Mouse (Mus musculus) MEL (cell line): ENCODE measurements around the gene Cd274. TPM values are rescaled to one million over a fixed set of nuclear protein-coding genes. Genes with fewer than 3 reads are reported as not detected.

Source experiments
- DNase-seq: peaks from one replicate; pipeline ENCODE4 v3.0.0; 2011; ENCODE audit warnings: low read depth, low spot score
- H3K27ac ChIP-seq: 2 replicates; pipeline ENCODE4 v1.5.1; 2012; ENCODE audit warnings: low read depth, mild to moderate bottlenecking, control low read depth, low read length, moderate library complexity; ENCODE audit not compliant: control insufficient read depth
- H3K27me3 ChIP-seq, 2 experiments: fragments of 150-350 bp in 1 of 2; sonication (generic) in 1 of 2; 2 replicates each; pipeline ENCODE4 v1.6.1; 2012; ENCODE audit warnings: low read length in 2 of 2, mild to moderate bottlenecking in 2 of 2, improper control_type of control experiment in 1 of 2, moderate library complexity in 1 of 2; ENCODE audit not compliant: insufficient read depth in 2 of 2, control insufficient read depth in 1 of 2
- H3K36me3 ChIP-seq, 2 experiments: 2 replicates each; pipeline ENCODE4 v1.6.1; 2012 to 2014; ENCODE audit warnings: low read length in 2 of 2, improper control_type of control experiment in 1 of 2, inconsistent platforms in 1 of 2, mild to moderate bottlenecking in 1 of 2; ENCODE audit not compliant: insufficient read depth in 2 of 2, control insufficient read depth in 1 of 2
- H3K4me1 ChIP-seq, 2 experiments: fragments of 150-350 bp in 1 of 2; sonication (generic) in 1 of 2; 2 replicates each; pipeline ENCODE4 v1.6.1; 2012; ENCODE audit warnings: low read length in 2 of 2, improper control_type of control experiment in 1 of 2, mild to moderate bottlenecking in 1 of 2; ENCODE audit not compliant: insufficient read depth in 2 of 2, control insufficient read depth in 1 of 2
- H3K4me3 ChIP-seq, 2 experiments: fragments of 150-350 bp in 1 of 2; sonication (generic) in 1 of 2; 2 replicates each; pipeline ENCODE4 v1.5.1; 2012; ENCODE audit warnings: low read depth in 2 of 2, low read length in 2 of 2, mild to moderate bottlenecking in 2 of 2, moderate library complexity in 2 of 2, control low read depth in 1 of 2, improper control_type of control experiment in 1 of 2; ENCODE audit not compliant: control insufficient read depth in 1 of 2, insufficient read depth in 1 of 2
- H3K79me2 ChIP-seq: 2 replicates; pipeline ENCODE4 v1.6.1; 2012; ENCODE audit warnings: mild to moderate bottlenecking, low read length, moderate library complexity; ENCODE audit not compliant: control insufficient read depth, poor library complexity, insufficient read depth
- H3K9ac ChIP-seq: 2 replicates; pipeline ENCODE4 v1.6.1; 2012; ENCODE audit warnings: low read depth, mild to moderate bottlenecking, control low read depth, low read length, moderate library complexity; ENCODE audit not compliant: control insufficient read depth, poor library complexity, severe bottlenecking
- H3K9me3 ChIP-seq: fragments of 150-350 bp; sonication (generic); replicated peaks from 2 replicates; pipeline ENCODE4 v1.6.1; 2012; ENCODE audit warnings: mild to moderate bottlenecking, low read length, improper control_type of control experiment, moderate library complexity; ENCODE audit not compliant: insufficient read depth
- CHD1 ChIP-seq: IDR thresholded peaks from 2 replicates; pipeline ENCODE4 v1.6.1; 2012; ENCODE audit warnings: low read depth, mild to moderate bottlenecking, inconsistent platforms, low read length, improper control_type of control experiment
- CHD2 ChIP-seq: IDR thresholded peaks from 2 replicates; pipeline ENCODE4 v1.6.1; 2011; ENCODE audit warnings: low read length, improper control_type of control experiment
- ETS1 ChIP-seq: IDR thresholded peaks from 2 replicates; pipeline ENCODE4 v1.6.1; 2012; ENCODE audit warnings: low read depth, mild to moderate bottlenecking, inconsistent platforms, low read length, improper control_type of control experiment, moderate library complexity
- GABPA ChIP-seq: IDR thresholded peaks from 2 replicates; pipeline ENCODE4 v1.6.1; 2012; ENCODE audit warnings: low read depth, mild to moderate bottlenecking, inconsistent platforms, low read length, improper control_type of control experiment, moderate library complexity
- KAT2A ChIP-seq: conservative IDR thresholded peaks from 2 replicates; pipeline ENCODE4 v1.6.1; 2012; ENCODE audit warnings: low read depth, low read length, improper control_type of control experiment, inconsistent platforms
- MAX ChIP-seq: IDR thresholded peaks from 2 replicates; pipeline ENCODE4 v1.6.1; 2011; ENCODE audit warnings: low read length, improper control_type of control experiment
- MAZ ChIP-seq: IDR thresholded peaks from 2 replicates; pipeline ENCODE4 v1.6.1; 2012; ENCODE audit warnings: low read depth, mild to moderate bottlenecking, inconsistent platforms, low read length, improper control_type of control experiment
- MXI1 ChIP-seq: IDR thresholded peaks from 2 replicates; pipeline ENCODE4 v1.6.1; 2011; ENCODE audit warnings: mild to moderate bottlenecking, low read depth, low read length, improper control_type of control experiment
- MYC ChIP-seq: IDR thresholded peaks from 2 replicates; pipeline ENCODE4 v1.6.1; 2011; ENCODE audit warnings: low read depth, mild to moderate bottlenecking, low read length, improper control_type of control experiment, moderate library complexity
- POLR2AphosphoS5 ChIP-seq: IDR thresholded peaks from 2 replicates; pipeline ENCODE4 v1.6.1; 2012; ENCODE audit warnings: low read depth, borderline replicate concordance, mild to moderate bottlenecking, inconsistent platforms, low read length, moderate library complexity, mixed read lengths
- RCOR1 ChIP-seq: IDR thresholded peaks from 2 replicates; pipeline ENCODE4 v1.6.1; 2012; ENCODE audit warnings: low read depth, mild to moderate bottlenecking, inconsistent platforms, low read length, improper control_type of control experiment
- SIN3A ChIP-seq: IDR thresholded peaks from 2 replicates; pipeline ENCODE4 v1.6.1; 2012; ENCODE audit warnings: low read length, improper control_type of control experiment, inconsistent platforms
- TBP ChIP-seq: IDR thresholded peaks from 2 replicates; pipeline ENCODE4 v1.8.0; 2011; ENCODE audit warnings: low read depth, low read length, improper control_type of control experiment
- TCF12 ChIP-seq: IDR thresholded peaks from 2 replicates; pipeline ENCODE4 v1.6.1; 2014; ENCODE audit warnings: low read depth, mild to moderate bottlenecking, inconsistent platforms, low read length, improper control_type of control experiment, moderate library complexity
- UBTF ChIP-seq: IDR thresholded peaks from 2 replicates; pipeline ENCODE4 v1.6.1; 2012; ENCODE audit warnings: low read depth, mild to moderate bottlenecking, inconsistent platforms, low read length, improper control_type of control experiment, moderate library complexity, borderline replicate concordance; ENCODE audit not compliant: insufficient read depth
- ZKSCAN1 ChIP-seq: IDR thresholded peaks from 2 replicates; pipeline ENCODE4 v1.6.1; 2012; ENCODE audit warnings: low read depth, mild to moderate bottlenecking, inconsistent platforms, low read length, improper control_type of control experiment, moderate library complexity
- ZNF384 ChIP-seq: IDR thresholded peaks from 2 replicates; pipeline ENCODE4 v1.6.1; 2012; ENCODE audit warnings: low read depth, mild to moderate bottlenecking, inconsistent platforms, low read length, improper control_type of control experiment
- polyA plus RNA-seq, 2 experiments: library from polyadenylated mRNA; stranded (reverse) in 1 of 2; unstranded in 1 of 2; fragments of >175 nt in 1 of 2; fragments of >200 nt in 1 of 2; gene quantifications; 2 replicates each; pipeline versions ENCODE4 v1.2.1 to v1.2.4; 2012; ENCODE audit warnings: low replicate concordance in 2 of 2, low read depth in 1 of 2; ENCODE audit not compliant: insufficient read length in 2 of 2, insufficient read depth in 1 of 2, missing spikeins in 1 of 2
- total RNA-seq: library from RNA; depleted of rRNA; stranded (reverse); fragments of 300-350 nt; gene quantifications from 2 replicates; pipeline ENCODE4 v1.2.3, GENCODE M21; 2012

Cd274 gene
- total and polyA plus RNA-seq, 3 experiments: 3.1 to 5.0 TPM; not detected in 1

DNA sequence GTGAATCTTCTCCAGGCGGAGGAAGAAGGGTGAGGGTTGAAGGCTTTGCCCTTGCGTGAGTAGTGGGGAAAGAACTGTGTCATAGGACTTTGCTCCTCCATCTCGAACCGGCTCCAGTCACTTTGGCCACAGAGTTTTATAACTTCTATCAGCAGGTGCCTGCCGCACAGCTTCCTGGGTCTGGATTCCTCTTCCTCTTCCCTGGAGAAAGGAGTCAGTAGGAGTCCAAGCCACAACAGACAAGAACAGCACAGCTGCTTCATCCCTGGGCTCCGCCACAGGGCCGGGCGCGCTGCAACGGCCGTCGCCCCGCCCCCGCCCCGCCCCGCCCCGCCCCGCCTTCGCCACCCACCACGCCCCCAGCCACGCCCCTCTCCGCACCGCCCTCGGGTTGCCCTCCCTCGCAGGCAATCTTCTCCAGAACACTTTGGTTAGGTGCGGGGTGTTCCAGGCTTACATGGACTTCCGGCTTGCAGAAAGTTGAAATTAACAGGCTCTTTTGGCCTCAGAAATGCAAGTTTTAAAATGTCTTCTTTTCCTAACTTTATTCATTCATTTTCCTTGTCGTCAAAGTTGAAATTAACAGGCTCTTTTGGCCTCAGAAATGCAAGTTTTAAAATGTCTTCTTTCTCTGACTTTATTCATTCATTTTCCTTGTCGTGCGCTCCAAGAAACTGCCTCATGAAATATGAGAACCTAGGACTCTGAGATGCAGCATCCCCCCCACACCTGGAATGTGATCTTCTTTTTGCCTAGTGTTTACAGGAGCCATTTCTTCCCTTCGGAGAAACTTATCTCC lies 42.0 kb upstream of the Cd274 start, which contains the start of gene Insl6 (continued):
- no peak for TF ChIP-seq UBTF
- peak; percentile 66 for TF ChIP-seq MAZ
- TF ChIP-seq TBP: peak; percentile 92
- no peak; the same call in 1 of the 2 replicates for TF ChIP-seq KAT2A
- TF ChIP-seq ZKSCAN1: no peak
- TF ChIP-seq CHD2: no peak
- peak; percentile 53 for TF ChIP-seq RCOR1
- TF ChIP-seq ZNF384: peak; percentile 32; the same call in 1 of the 2 replicates
- 0 out of 2 replicates have a peak, but pooled peaks have one; percentile 11 for TF ChIP-seq GABPA
- 0 out of 2 replicates have a peak, but pooled peaks have one; percentile 20 for TF ChIP-seq ETS1

- peak overlapping the region; percentile 67 for H3K9ac ChIP-seq
- peak overlapping the region; percentile 16 for H3K27ac ChIP-seq
- TF ChIP-seq MXI1 (peak; percentile 54; the same call in 1 of the 2 replicates), POLR2AphosphoS5 (no peak), MAX (peak; percentile 76; the same call in 1 of the 2 replicates), TCF12 (no peak), ETS1 (0 out of 2 replicates have a peak, but pooled peaks have one; percentile 11), MYC (peak; percentile 22; the same call in 1 of the 2 replicates)
- peak; percentile 83 for DNase-seq
- H3K9me3 ChIP-seq: no peaks in the 10 kb centered on the region
- peak overlapping the region; percentile 59 to 61 for H3K4me3 ChIP-seq
- H3K27me3 ChIP-seq: peaks cover 3 to 9% of the 10 kb centered on the region in 2 experiments; a peak in 2 of 4 replicates
- peaks cover 6 to 12% of the 10 kb centered on the region in 2 experiments for H3K4me1 ChIP-seq
- H3K36me3 ChIP-seq: peaks cover 0 to 5% of the 10 kb centered on the region in 2 experiments; a peak in 1 of 4 replicates
- H3K79me2 ChIP-seq: no peaks in the 10 kb centered on the region
Observed at GRCm38 (mm10) chr19:29325852-29326180, 41.4 kb upstream of the Cd274 start.

DNA sequence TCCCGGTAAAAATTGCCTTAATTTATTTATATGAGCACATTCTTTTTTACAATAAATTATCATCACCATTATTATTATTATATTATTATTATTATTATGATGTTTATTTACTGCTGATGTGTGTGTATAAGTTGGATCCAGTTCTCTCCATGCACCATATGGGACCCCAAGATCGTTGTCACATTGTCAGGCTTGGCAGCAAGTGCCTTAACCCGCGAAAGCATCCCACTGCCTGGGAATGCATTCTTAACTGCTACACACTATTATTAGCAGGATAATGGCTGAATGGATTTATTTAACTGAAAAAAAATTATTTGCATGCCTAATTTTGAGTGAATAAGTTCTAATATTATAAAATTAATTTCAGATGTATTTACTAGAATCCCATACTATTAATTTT lies 40.9 kb upstream of the Cd274 start:
- no peak overlapping the region for H3K9ac ChIP-seq
- TF ChIP-seq CHD1: no peak
- TF ChIP-seq GABPA: no peak
- peak; percentile 36; the same call in 1 of the 2 replicates for TF ChIP-seq SIN3A
- no peak for TF ChIP-seq CHD2
- no peak for TF ChIP-seq RCOR1
- DNase-seq: peak; percentile 60
- no peaks in the 10 kb centered on the region for H3K9me3 ChIP-seq
- no peaks in the 10 kb centered on the region for H3K79me2 ChIP-seq
- H3K4me3 ChIP-seq: peak overlapping the region; percentile 9 to 61; a peak in 2 of 4 replicates
- H3K36me3 ChIP-seq: peaks cover 0 to 5% of the 10 kb centered on the region in 2 experiments; a peak in 1 of 4 replicates
- no peak overlapping the region for H3K27ac ChIP-seq
- peaks cover 7 to 9% of the 10 kb centered on the region in 2 experiments for H3K27me3 ChIP-seq
- H3K4me1 ChIP-seq: peaks cover 6 to 12% of the 10 kb centered on the region in 2 experiments
